Mouse (Mus musculus) MEL (cell line): ENCODE measurements around the gene Tuft1.

Experiments
- POLR2AphosphoS5 ChIP-seq: IDR thresholded peaks from 2 replicates; pipeline ENCODE4 v1.6.1; 2012; ENCODE audit warnings: low read depth, borderline replicate concordance, mild to moderate bottlenecking, inconsistent platforms, low read length, moderate library complexity, mixed read lengths
- TCF12 ChIP-seq: IDR thresholded peaks from 2 replicates; pipeline ENCODE4 v1.6.1; 2014; ENCODE audit warnings: low read depth, mild to moderate bottlenecking, inconsistent platforms, low read length, improper control_type of control experiment, moderate library complexity

GRCm38 (mm10) chr3:94613258-94613878 lies 45.3 kb downstream of the Tuft1 start:
- TF ChIP-seq POLR2AphosphoS5 = no peak
- no peak for TF ChIP-seq TCF12
